Mouse (Mus musculus) liver, embryonic 14.5 days (tissue): ENCODE measurements at regions not wholly inside any gene's neighbourhood (a gene's known extent, or its start where the extent isn't known, plus 50 kb on each side); places are given as distances from the start of the nearest gene placed in this dataset.

Experiments
- CTCF ChIP-seq: IDR thresholded peaks from 2 replicates; pipeline ENCODE4 v1.5.1; 2016; ENCODE audit warnings: antibody characterized with exemption, low read depth, control low read depth
- EP300 ChIP-seq: IDR thresholded peaks from 2 replicates; pipeline ENCODE4 v1.6.1; 2016; ENCODE audit warnings: antibody characterized with exemption, low read depth

DNA sequence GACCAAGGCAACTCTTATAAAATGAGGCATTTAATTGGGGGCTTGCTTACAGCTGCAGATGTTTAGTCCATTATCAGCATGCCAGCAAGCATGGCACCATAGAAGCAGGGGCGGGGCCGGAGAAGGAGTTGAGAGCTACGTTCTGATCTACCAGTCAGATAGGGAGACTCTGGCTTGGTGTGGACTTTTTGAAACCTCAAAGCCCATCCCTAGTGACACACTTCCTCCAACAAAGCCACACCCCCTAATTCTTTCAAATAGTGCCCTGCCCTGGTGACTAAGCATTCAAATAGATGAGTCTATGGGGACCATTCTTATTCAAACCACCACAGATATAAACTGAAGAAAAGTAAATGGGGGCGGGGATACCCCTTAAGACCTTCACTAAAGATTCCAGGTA lies 215.4 kb downstream of the Gadd45g start:
- TF ChIP-seq CTCF (no peak), EP300 (no peak)
